Mouse (Mus musculus): ENCODE results near the gene Spata16. TPM values are rescaled to one million over a fixed set of nuclear protein-coding genes. Genes with fewer than 3 reads are reported as not detected.

The Spata16 gene
- total and polyA plus RNA-seq, 2 experiments, result not detected

GRCm38 (mm10) chr3:26815764-26816163, 178.3 kb downstream of the Spata16 start:
- TF ChIP-seq CTCF (IDR thresholded peaks at IDR 0.05; ENCODE audit: low read depth, low read length) (no peak), POLR2A (IDR thresholded peaks at IDR 0.05; ENCODE audit: extremely low read depth, insufficient read depth, low read length) (no peak)
- DNase-seq (ENCODE audit: extremely low read depth, low read depth, low spot score), result no peak

GRCm38 (mm10) chr3:26819398-26819797, 182.0 kb downstream of the Spata16 start:
- Histone ChIP-seq H3K27ac (replicated peaks; ENCODE audit: insufficient read depth, low read depth, low read length) (no peak overlapping the region), H3K4me1 (ENCODE audit: control insufficient read depth, insufficient read depth, low read length) (no peaks in the 10 kb centered on the region), H3K4me3 (ENCODE audit: insufficient read depth, low read depth, low read length) (no peak overlapping the region), H3K36me3 (ENCODE audit: control insufficient read depth, insufficient read depth, low read length) (no peaks in the 10 kb centered on the region), H3K9ac (ENCODE audit: low read depth, low read length) (no peak overlapping the region), H3K27me3 (ENCODE audit: control insufficient read depth, insufficient read depth, low read length) (no peaks in the 10 kb centered on the region), H3K79me2 (ENCODE audit: control insufficient read depth, insufficient read depth, low read length) (no peaks in the 10 kb centered on the region)
- TF ChIP-seq POLR2A (IDR thresholded peaks at IDR 0.05; ENCODE audit: extremely low read depth, insufficient read depth, low read length), result no peak
- TF ChIP-seq CTCF (IDR thresholded peaks at IDR 0.05; ENCODE audit: low read depth, low read length), result no peak
- no peak for DNase-seq (ENCODE audit: extremely low read depth, low read depth, low spot score)
- WGBS, result 69% methylated on average over 5 of the region's 5 CpGs

More at GRCm38 (mm10) chr3:26815764-26816163, 178.3 kb downstream of the Spata16 start:
- 89% methylated on average over 5 of the region's 5 CpGs for WGBS
- Histone ChIP-seq H3K27ac (replicated peaks; ENCODE audit: insufficient read depth, low read depth, low read length) (no peak overlapping the region), H3K27me3 (ENCODE audit: control insufficient read depth, insufficient read depth, low read length) (no peaks in the 10 kb centered on the region), H3K36me3 (ENCODE audit: control insufficient read depth, insufficient read depth, low read length) (no peaks in the 10 kb centered on the region), H3K79me2 (ENCODE audit: control insufficient read depth, insufficient read depth, low read length) (no peaks in the 10 kb centered on the region), H3K4me3 (ENCODE audit: insufficient read depth, low read depth, low read length) (no peak overlapping the region), H3K9ac (ENCODE audit: low read depth, low read length) (no peak overlapping the region), H3K4me1 (ENCODE audit: control insufficient read depth, insufficient read depth, low read length) (no peaks in the 10 kb centered on the region)

- Histone ChIP-seq H3K9ac (ENCODE audit: low read depth, low read length) (no peak overlapping the region), H3K27ac (replicated peaks; ENCODE audit: insufficient read depth, low read depth, low read length) (no peak overlapping the region), H3K36me3 (ENCODE audit: control insufficient read depth, insufficient read depth, low read length) (no peaks in the 10 kb centered on the region), H3K27me3 (ENCODE audit: control insufficient read depth, insufficient read depth, low read length) (no peaks in the 10 kb centered on the region), H3K4me3 (ENCODE audit: insufficient read depth, low read depth, low read length) (no peak overlapping the region), H3K79me2 (ENCODE audit: control insufficient read depth, insufficient read depth, low read length) (no peaks in the 10 kb centered on the region), H3K4me1 (ENCODE audit: control insufficient read depth, insufficient read depth, low read length) (no peaks in the 10 kb centered on the region)
- no peak for DNase-seq (ENCODE audit: extremely low read depth, low read depth, low spot score)
- TF ChIP-seq CTCF (IDR thresholded peaks at IDR 0.05; ENCODE audit: low read depth, low read length), result no peak
- TF ChIP-seq POLR2A (IDR thresholded peaks at IDR 0.05; ENCODE audit: extremely low read depth, insufficient read depth, low read length), result no peak
- 69% methylated on average over 7 of the region's 7 CpGs for WGBS
Observed at GRCm38 (mm10) chr3:26826958-26827839, 189.8 kb downstream of the Spata16 start.

- Histone ChIP-seq H3K4me1 (ENCODE audit: control insufficient read depth, insufficient read depth, low read length) (no peaks in the 10 kb centered on the region), H3K4me3 (ENCODE audit: insufficient read depth, low read depth, low read length) (no peak overlapping the region), H3K27me3 (ENCODE audit: control insufficient read depth, insufficient read depth, low read length) (no peaks in the 10 kb centered on the region), H3K79me2 (ENCODE audit: control insufficient read depth, insufficient read depth, low read length) (no peaks in the 10 kb centered on the region), H3K27ac (replicated peaks; ENCODE audit: insufficient read depth, low read depth, low read length) (no peak overlapping the region), H3K9ac (ENCODE audit: low read depth, low read length) (no peak overlapping the region), H3K36me3 (ENCODE audit: control insufficient read depth, insufficient read depth, low read length) (no peaks in the 10 kb centered on the region)
- TF ChIP-seq CTCF (IDR thresholded peaks at IDR 0.05; ENCODE audit: low read depth, low read length) (no peak), POLR2A (IDR thresholded peaks at IDR 0.05; ENCODE audit: extremely low read depth, insufficient read depth, low read length) (no peak)
- WGBS, result 88% methylated on average over 5 of the region's 5 CpGs
- no peak for DNase-seq (ENCODE audit: extremely low read depth, low read depth, low spot score)
Observed at GRCm38 (mm10) chr3:26832954-26833353, 195.5 kb downstream of the Spata16 start.

GRCm38 (mm10) chr3:26834178-26835050, 197.0 kb downstream of the Spata16 start:
- no peak overlapping the region for H3K27ac ChIP-seq (replicated peaks; ENCODE audit: insufficient read depth, low read depth, low read length)
- H3K4me1 ChIP-seq (ENCODE audit: control insufficient read depth, insufficient read depth, low read length), result no peaks in the 10 kb centered on the region
- DNase-seq (ENCODE audit: extremely low read depth, low read depth, low spot score), result no peak
- H3K79me2 ChIP-seq (ENCODE audit: control insufficient read depth, insufficient read depth, low read length), result no peaks in the 10 kb centered on the region
- no peak overlapping the region for H3K9ac ChIP-seq (ENCODE audit: low read depth, low read length)
- H3K4me3 ChIP-seq (ENCODE audit: insufficient read depth, low read depth, low read length), result no peak overlapping the region
- WGBS, result 78% methylated on average over 21 of the region's 21 CpGs
- TF ChIP-seq POLR2A (IDR thresholded peaks at IDR 0.05; ENCODE audit: extremely low read depth, insufficient read depth, low read length) (no peak), CTCF (IDR thresholded peaks at IDR 0.05; ENCODE audit: low read depth, low read length) (no peak)
- H3K27me3 ChIP-seq (ENCODE audit: control insufficient read depth, insufficient read depth, low read length), result no peaks in the 10 kb centered on the region
- no peaks in the 10 kb centered on the region for H3K36me3 ChIP-seq (ENCODE audit: control insufficient read depth, insufficient read depth, low read length)

Measured in liver, adult 2 months (tissue).